33 mouse cellular contexts compared by ENCODE assay signal in genomic region chr17:62199559-62199958, GRCm38 (mm10).
DNase-seq lines count a peak whose midpoint lies in the region; ATAC-seq and TF ChIP-seq lines count a peak whose summit lies in the region.
"Had no signal": no experiment of that assay in that cellular context is flagged by ENCODE, and none has a peak within 500 bp of the region (broad histone marks: within the 10 kb centered on the region; RNA-seq: fewer than 3 reads in every experiment).

No protein-coding gene starts in this region.

- 79% methylated on average over 6 of the region's 6 CpGs for WGBS in forebrain, embryonic 13.5 days
- 90% methylated on average over 6 of the region's 6 CpGs for WGBS in forebrain, embryonic 11.5 days
- 59% methylated on average over 6 of the region's 6 CpGs for WGBS in forebrain, postnatal 0 days
- 85% methylated on average over 6 of the region's 6 CpGs for WGBS in kidney, adult 2 months

- H3K9me3 ChIP-seq in forebrain, embryonic 13.5 days (replicated peaks): no peaks in the 10 kb centered on the region
- no peaks in the 10 kb centered on the region for H3K9me3 ChIP-seq in forebrain, embryonic 11.5 days (ENCODE audit: control insufficient read depth, low read length)
- no peaks in the 10 kb centered on the region for H3K9me3 ChIP-seq in forebrain, postnatal 0 days (ENCODE audit: low read length)
- H3K9me3 ChIP-seq: embryonic facial prominence, embryonic 13.5 days; hindbrain, embryonic 13.5 days; liver, embryonic 12.5 days; megakaryocyte, embryonic 14.5 days; midbrain, embryonic 12.5 days; neural tube, embryonic 13.5 days; stomach, embryonic 15.5 days had no signal

- DNase-seq in forebrain, embryonic 11.5 days (ENCODE audit: low spot score): no peak
- peak; percentile 2 to 49 for DNase-seq in layer of hippocampus, adult 18-20 months (ENCODE audit: low spot score in 2 of 2)
- DNase-seq in layer of hippocampus, postnatal 10 days (ENCODE audit: low spot score in 2 of 2): no peak
- peak; percentile 68 for DNase-seq in forebrain, postnatal 0 days
- DNase-seq in heart, postnatal 36 days: no peak
- DNase-seq in kidney, adult 2 months: no peak
- DNase-seq: adrenal gland, adult 2 months; cerebellum, adult 11-12 months; cerebellum, postnatal 10 days; gastrocnemius, postnatal 25 days; heart, adult 11 months; heart, postnatal 4 days; kidney, adult 9 months; kidney, postnatal 14 days; lung, adult 18-20 months; lung, postnatal 4 days; right cerebral cortex, postnatal 14 days; thymus, postnatal 14 days had no signal

- TF ChIP-seq POLR2A in kidney, adult 2 months (IDR thresholded peaks at IDR 0.05; ENCODE audit: low read depth, low read length): no peak

- H3K27me3 ChIP-seq in forebrain, embryonic 13.5 days: no peaks in the 10 kb centered on the region
- no peaks in the 10 kb centered on the region for H3K27me3 ChIP-seq in forebrain, embryonic 11.5 days (ENCODE audit: control insufficient read depth, insufficient read depth, low read length)
- H3K27me3 ChIP-seq in forebrain, postnatal 0 days (ENCODE audit: insufficient read depth, low read length): no peaks in the 10 kb centered on the region
- no peaks in the 10 kb centered on the region for H3K27me3 ChIP-seq in kidney, adult 2 months (replicated peaks; ENCODE audit: control insufficient read depth, insufficient read depth, low read length)
- H3K27me3 ChIP-seq: CH12.LX; embryonic facial prominence, embryonic 13.5 days; hindbrain, embryonic 13.5 days; liver, embryonic 12.5 days; megakaryocyte, embryonic 14.5 days; midbrain, embryonic 12.5 days; neural tube, embryonic 13.5 days; stomach, embryonic 15.5 days had no signal

- H3K36me3 ChIP-seq in forebrain, embryonic 13.5 days (ENCODE audit: poor library complexity, severe bottlenecking): no peaks in the 10 kb centered on the region
- no peaks in the 10 kb centered on the region for H3K36me3 ChIP-seq in forebrain, embryonic 11.5 days (ENCODE audit: control insufficient read depth, insufficient read depth, low read length)
- no peaks in the 10 kb centered on the region for H3K36me3 ChIP-seq in forebrain, postnatal 0 days (ENCODE audit: insufficient read depth)
- no peaks in the 10 kb centered on the region for H3K36me3 ChIP-seq in kidney, adult 2 months (ENCODE audit: control insufficient read depth, insufficient read depth, low read length)
- H3K36me3 ChIP-seq: embryonic facial prominence, embryonic 13.5 days; hindbrain, embryonic 13.5 days; liver, embryonic 12.5 days; midbrain, embryonic 12.5 days; neural tube, embryonic 13.5 days; stomach, embryonic 15.5 days had no signal

- no peak for TF ChIP-seq CTCF in forebrain, postnatal 0 days (IDR thresholded peaks at IDR 0.05; ENCODE audit: low read depth)
- no peak for TF ChIP-seq CTCF in kidney, adult 2 months (conservative IDR thresholded peaks at IDR 0.05; ENCODE audit: insufficient read depth, insufficient read length, low read depth, low read length)

- intact Hi-C loops in heart, postnatal 36 days (cut with DNase I): no loop called here

- H3K27ac ChIP-seq in forebrain, embryonic 13.5 days: no peak overlapping the region
- H3K27ac ChIP-seq in forebrain, embryonic 11.5 days (ENCODE audit: low read depth, low read length): no peak overlapping the region
- H3K27ac ChIP-seq in forebrain, postnatal 0 days (ENCODE audit: low read depth, low read length): no peak overlapping the region
- H3K27ac ChIP-seq in kidney, adult 2 months (ENCODE audit: insufficient read depth, low read depth, low read length): no peak overlapping the region
- H3K27ac ChIP-seq: embryonic facial prominence, embryonic 13.5 days; hindbrain, embryonic 13.5 days; left cerebral cortex, adult 2 months; liver, embryonic 12.5 days; midbrain, embryonic 12.5 days; neural tube, embryonic 13.5 days; stomach, embryonic 15.5 days had no signal

- no peaks in the 10 kb centered on the region for H3K4me1 ChIP-seq in forebrain, embryonic 13.5 days
- no peaks in the 10 kb centered on the region for H3K4me1 ChIP-seq in forebrain, embryonic 11.5 days (replicated peaks; ENCODE audit: control insufficient read depth, insufficient read depth, low read length)
- no peaks in the 10 kb centered on the region for H3K4me1 ChIP-seq in forebrain, postnatal 0 days (ENCODE audit: insufficient read depth)
- no peaks in the 10 kb centered on the region for H3K4me1 ChIP-seq in kidney, adult 2 months (ENCODE audit: control insufficient read depth, insufficient read depth, low read length)
- H3K4me1 ChIP-seq: embryonic facial prominence, embryonic 13.5 days; hindbrain, embryonic 13.5 days; liver, embryonic 12.5 days; megakaryocyte, embryonic 14.5 days; midbrain, embryonic 12.5 days; neural tube, embryonic 13.5 days; stomach, embryonic 15.5 days had no signal

- H3K9ac ChIP-seq in forebrain, embryonic 13.5 days: no peak overlapping the region
- no peak overlapping the region for H3K9ac ChIP-seq in forebrain, embryonic 11.5 days (ENCODE audit: low read length)
- H3K9ac ChIP-seq in forebrain, postnatal 0 days: no peak overlapping the region
- H3K9ac ChIP-seq: embryonic facial prominence, embryonic 13.5 days; hindbrain, embryonic 13.5 days; liver, embryonic 12.5 days; midbrain, embryonic 12.5 days; neural tube, embryonic 13.5 days; stomach, embryonic 15.5 days had no signal

- H3K4me2 ChIP-seq in forebrain, embryonic 13.5 days: no peak overlapping the region
- H3K4me2 ChIP-seq in forebrain, embryonic 11.5 days (ENCODE audit: low read depth, low read length, severe bottlenecking): no peak overlapping the region
- H3K4me2 ChIP-seq in forebrain, postnatal 0 days (ENCODE audit: low read depth): no peak overlapping the region
- H3K4me2 ChIP-seq: embryonic facial prominence, embryonic 13.5 days; heart, embryonic 11.5 days; hindbrain, embryonic 13.5 days; liver, embryonic 12.5 days; midbrain, embryonic 12.5 days; neural tube, embryonic 13.5 days; stomach, embryonic 15.5 days had no signal

- ATAC-seq in forebrain, embryonic 13.5 days: peak; percentile 27; the same call in 1 of the 2 replicates
- ATAC-seq in forebrain, embryonic 11.5 days (replicated peaks; ENCODE audit: low FRiP score): no peak
- peak; percentile 89 for ATAC-seq in forebrain, postnatal 0 days
- ATAC-seq: activated CD4-positive, CD25-positive, alpha-beta regulatory T cell, adult 4 months; intestine, embryonic 16.5 days; liver, embryonic 12.5 days; lung, postnatal 0 days had no signal

- H3K4me3 ChIP-seq in forebrain, embryonic 13.5 days: no peak overlapping the region
- H3K4me3 ChIP-seq in forebrain, embryonic 11.5 days (ENCODE audit: low read depth, low read length): no peak overlapping the region
- no peak overlapping the region for H3K4me3 ChIP-seq in forebrain, postnatal 0 days (ENCODE audit: low read depth, low read length)
- no peak overlapping the region for H3K4me3 ChIP-seq in kidney, adult 2 months (ENCODE audit: insufficient read depth, low read depth, low read length)
- H3K4me3 ChIP-seq: embryonic facial prominence, embryonic 13.5 days; hindbrain, embryonic 13.5 days; left cerebral cortex, adult 2 months; liver, embryonic 12.5 days; megakaryocyte, embryonic 14.5 days; midbrain, embryonic 12.5 days; myocyte; neural tube, embryonic 13.5 days; stomach, embryonic 15.5 days had no signal

Comparison
In these comparisons a context has a peak if more than half of its experiments do, and no peak if none do; other contexts are left out.
1. DNase-seq: peak in layer of hippocampus, adult 18-20 months (2 of 2) and forebrain, postnatal 0 days (single experiment); none in forebrain, embryonic 11.5 days (single experiment), layer of hippocampus, postnatal 10 days (0 of 2), heart, postnatal 36 days (0 of 2) and kidney, adult 2 months (single experiment).